Mouse (Mus musculus): Measurements from ENCODE around the gene Map3k15. TPM values are rescaled to one million over a fixed set of nuclear protein-coding genes. Genes with fewer than 3 reads are reported as not detected.

The Map3k15 gene
- polyA plus RNA-seq, 1 experiment from 2014 or later, result 0.18 TPM

GRCm38 (mm10) chrX:159969025-159969424, 19.2 kb upstream of the Map3k15 start:
- H3K4me1 ChIP-seq (ENCODE audit: control insufficient read depth, insufficient read depth, low read depth, low read length), result no peaks in the 10 kb centered on the region
- no peaks in the 10 kb centered on the region for H3K36me3 ChIP-seq (ENCODE audit: control insufficient read depth, insufficient read depth, low read length)

GRCm38 (mm10) chrX:159971091-159971779, 17.0 kb upstream of the Map3k15 start:
- no peak overlapping the region for H3K4me3 ChIP-seq (ENCODE audit: low read length)
- no peak overlapping the region for H3K4me2 ChIP-seq (ENCODE audit: low read length)
- H3K27me3 ChIP-seq (replicated peaks; ENCODE audit: control insufficient read depth, insufficient read depth, low read length), result no peaks in the 10 kb centered on the region; the same call in 1 of the 2 replicates
- ATAC-seq, result no peak
- no peak overlapping the region for H3K27ac ChIP-seq (ENCODE audit: low read depth, low read length)
- H3K9me3 ChIP-seq (ENCODE audit: control insufficient read depth, low read length), result no peaks in the 10 kb centered on the region
- no peak overlapping the region for H3K9ac ChIP-seq (ENCODE audit: low read depth, low read length)
- 57% methylated on average over 3 of the region's 3 CpGs for WGBS
- H3K36me3 ChIP-seq (ENCODE audit: control insufficient read depth, insufficient read depth, low read length), result no peaks in the 10 kb centered on the region
- no peaks in the 10 kb centered on the region for H3K4me1 ChIP-seq (ENCODE audit: control insufficient read depth, insufficient read depth, low read depth, low read length)

More at GRCm38 (mm10) chrX:159969025-159969424, 19.2 kb upstream of the Map3k15 start:
- ATAC-seq, result no peak
- Histone ChIP-seq H3K4me2 (ENCODE audit: low read length) (no peak overlapping the region), H3K9ac (ENCODE audit: low read depth, low read length) (no peak overlapping the region), H3K4me3 (ENCODE audit: low read length) (no peak overlapping the region), H3K27ac (ENCODE audit: low read depth, low read length) (no peak overlapping the region), H3K27me3 (replicated peaks; ENCODE audit: control insufficient read depth, insufficient read depth, low read length) (no peaks in the 10 kb centered on the region; the same call in 1 of the 2 replicates), H3K9me3 (ENCODE audit: control insufficient read depth, low read length) (no peaks in the 10 kb centered on the region)
- 89% methylated on average over 2 of the region's 2 CpGs for WGBS

GRCm38 (mm10) chrX:159973730-159974129, 14.5 kb upstream of the Map3k15 start:
- no peak overlapping the region for H3K9ac ChIP-seq (ENCODE audit: low read depth, low read length)
- 0 out of 2 replicates have a peak, but pooled peaks have one; percentile 30 for ATAC-seq
- H3K4me2 ChIP-seq (ENCODE audit: low read length), result no peak overlapping the region
- H3K27ac ChIP-seq (ENCODE audit: low read depth, low read length), result no peak overlapping the region
- WGBS, result 23% methylated on average over 5 of the region's 5 CpGs
- no peaks in the 10 kb centered on the region for H3K36me3 ChIP-seq (ENCODE audit: control insufficient read depth, insufficient read depth, low read length)
- H3K27me3 ChIP-seq (replicated peaks; ENCODE audit: control insufficient read depth, insufficient read depth, low read length), result no peaks in the 10 kb centered on the region; the same call in 1 of the 2 replicates
- no peaks in the 10 kb centered on the region for H3K4me1 ChIP-seq (ENCODE audit: control insufficient read depth, insufficient read depth, low read depth, low read length)
- no peak overlapping the region for H3K4me3 ChIP-seq (ENCODE audit: low read length)
- H3K9me3 ChIP-seq (ENCODE audit: control insufficient read depth, low read length), result no peaks in the 10 kb centered on the region

GRCm38 (mm10) chrX:159976243-159976642, 12.0 kb upstream of the Map3k15 start:
- H3K4me3 ChIP-seq (ENCODE audit: low read length), result no peak overlapping the region
- no peak overlapping the region for H3K4me2 ChIP-seq (ENCODE audit: low read length)
- H3K27ac ChIP-seq (ENCODE audit: low read depth, low read length), result no peak overlapping the region
- H3K27me3 ChIP-seq (replicated peaks; ENCODE audit: control insufficient read depth, insufficient read depth, low read length), result no peaks in the 10 kb centered on the region; the same call in 1 of the 2 replicates
- WGBS, result 64% methylated on average over 3 of the region's 3 CpGs
- no peaks in the 10 kb centered on the region for H3K36me3 ChIP-seq (ENCODE audit: control insufficient read depth, insufficient read depth, low read length)
- no peak overlapping the region for H3K9ac ChIP-seq (ENCODE audit: low read depth, low read length)
- no peaks in the 10 kb centered on the region for H3K4me1 ChIP-seq (ENCODE audit: control insufficient read depth, insufficient read depth, low read depth, low read length)
- no peaks in the 10 kb centered on the region for H3K9me3 ChIP-seq (ENCODE audit: control insufficient read depth, low read length)
- no peak for ATAC-seq

- 96% methylated on average over 6 of the region's 6 CpGs for WGBS
- H3K27ac ChIP-seq (ENCODE audit: low read depth, low read length), result no peak overlapping the region
- ATAC-seq, result no peak
- no peak overlapping the region for H3K9ac ChIP-seq (ENCODE audit: low read depth, low read length)
- H3K27me3 ChIP-seq (replicated peaks; ENCODE audit: control insufficient read depth, insufficient read depth, low read length), result no peaks in the 10 kb centered on the region; the same call in 1 of the 2 replicates
- H3K36me3 ChIP-seq (ENCODE audit: control insufficient read depth, insufficient read depth, low read length), result no peaks in the 10 kb centered on the region
- H3K9me3 ChIP-seq (ENCODE audit: control insufficient read depth, low read length), result no peaks in the 10 kb centered on the region
- H3K4me2 ChIP-seq (ENCODE audit: low read length), result no peak overlapping the region
- H3K4me1 ChIP-seq (ENCODE audit: control insufficient read depth, insufficient read depth, low read depth, low read length), result no peaks in the 10 kb centered on the region
- no peak overlapping the region for H3K4me3 ChIP-seq (ENCODE audit: low read length)
Measured at GRCm38 (mm10) chrX:159995808-159996207, 7.6 kb downstream of the Map3k15 start.

- ATAC-seq, result no peak
Measured at GRCm38 (mm10) chrX:160053306-160053705, 65.1 kb downstream of the Map3k15 start.

GRCm38 (mm10) chrX:160054643-160055042, 66.4 kb downstream of the Map3k15 start:
- 74% methylated on average over 5 of the region's 5 CpGs for WGBS

More at GRCm38 (mm10) chrX:160053306-160053705, 65.1 kb downstream of the Map3k15 start:
- H3K36me3 ChIP-seq (ENCODE audit: control insufficient read depth, insufficient read depth, low read length), result no peaks in the 10 kb centered on the region
- H3K4me1 ChIP-seq (ENCODE audit: control insufficient read depth, insufficient read depth, low read depth, low read length), result no peaks in the 10 kb centered on the region
- no peak overlapping the region for H3K4me2 ChIP-seq (ENCODE audit: low read length)
- H3K9ac ChIP-seq (ENCODE audit: low read depth, low read length), result no peak overlapping the region
- H3K27ac ChIP-seq (ENCODE audit: low read depth, low read length), result no peak overlapping the region
- no peak overlapping the region for H3K4me3 ChIP-seq (ENCODE audit: low read length)
- no peaks in the 10 kb centered on the region for H3K9me3 ChIP-seq (ENCODE audit: control insufficient read depth, low read length)
- WGBS, result 67% methylated on average over 1 of the region's 1 CpGs
- no peaks in the 10 kb centered on the region for H3K27me3 ChIP-seq (replicated peaks; ENCODE audit: control insufficient read depth, insufficient read depth, low read length)

GRCm38 (mm10) chrX:160091973-160092372, 103.7 kb downstream of the Map3k15 start:
- Histone ChIP-seq H3K36me3 (ENCODE audit: control insufficient read depth, insufficient read depth, low read length) (no peaks in the 10 kb centered on the region), H3K27ac (ENCODE audit: low read depth, low read length) (no peak overlapping the region), H3K4me2 (ENCODE audit: low read length) (no peak overlapping the region), H3K9me3 (ENCODE audit: control insufficient read depth, low read length) (no peaks in the 10 kb centered on the region), H3K4me3 (ENCODE audit: low read length) (no peak overlapping the region), H3K9ac (ENCODE audit: low read depth, low read length) (no peak overlapping the region), H3K27me3 (replicated peaks; ENCODE audit: control insufficient read depth, insufficient read depth, low read length) (no peaks in the 10 kb centered on the region; the same call in 1 of the 2 replicates), H3K4me1 (ENCODE audit: control insufficient read depth, insufficient read depth, low read depth, low read length) (no peaks in the 10 kb centered on the region)
- WGBS, result 74% methylated on average over 1 of the region's 1 CpGs
- no peak for ATAC-seq

More at GRCm38 (mm10) chrX:160054643-160055042, 66.4 kb downstream of the Map3k15 start:
- Histone ChIP-seq H3K4me3 (ENCODE audit: low read length) (no peak overlapping the region), H3K36me3 (ENCODE audit: control insufficient read depth, insufficient read depth, low read length) (no peaks in the 10 kb centered on the region), H3K4me1 (ENCODE audit: control insufficient read depth, insufficient read depth, low read depth, low read length) (no peaks in the 10 kb centered on the region), H3K4me2 (ENCODE audit: low read length) (no peak overlapping the region), H3K9ac (ENCODE audit: low read depth, low read length) (no peak overlapping the region), H3K27me3 (replicated peaks; ENCODE audit: control insufficient read depth, insufficient read depth, low read length) (no peaks in the 10 kb centered on the region), H3K27ac (ENCODE audit: low read depth, low read length) (no peak overlapping the region), H3K9me3 (ENCODE audit: control insufficient read depth, low read length) (no peaks in the 10 kb centered on the region)
- no peak for ATAC-seq

GRCm38 (mm10) chrX:160107817-160108216, 119.6 kb downstream of the Map3k15 start:
- Histone ChIP-seq H3K4me1 (ENCODE audit: control insufficient read depth, insufficient read depth, low read depth, low read length) (no peaks in the 10 kb centered on the region), H3K27me3 (replicated peaks; ENCODE audit: control insufficient read depth, insufficient read depth, low read length) (no peaks in the 10 kb centered on the region), H3K9ac (ENCODE audit: low read depth, low read length) (no peak overlapping the region), H3K4me2 (ENCODE audit: low read length) (no peak overlapping the region), H3K9me3 (ENCODE audit: control insufficient read depth, low read length) (no peaks in the 10 kb centered on the region), H3K27ac (ENCODE audit: low read depth, low read length) (no peak overlapping the region), H3K4me3 (ENCODE audit: low read length) (no peak overlapping the region), H3K36me3 (ENCODE audit: control insufficient read depth, insufficient read depth, low read length) (no peaks in the 10 kb centered on the region)
- 58% methylated on average over 4 of the region's 4 CpGs for WGBS
- no peak for ATAC-seq

Measured in hindbrain, embryonic 16.5 days (tissue).